Mouse (Mus musculus) ES-Bruce4 (cell line): ENCODE data around the gene Hmcn2.

Experiments used
- CTCF ChIP-seq: IDR thresholded peaks from one replicate; pipeline ENCODE4 v1.8.1; 2011; ENCODE audit warnings: low read depth, low read length
- POLR2A ChIP-seq: IDR thresholded peaks from one replicate; pipeline ENCODE4 v1.8.1; 2011; ENCODE audit warnings: low read length; ENCODE audit not compliant: insufficient read depth

DNA sequence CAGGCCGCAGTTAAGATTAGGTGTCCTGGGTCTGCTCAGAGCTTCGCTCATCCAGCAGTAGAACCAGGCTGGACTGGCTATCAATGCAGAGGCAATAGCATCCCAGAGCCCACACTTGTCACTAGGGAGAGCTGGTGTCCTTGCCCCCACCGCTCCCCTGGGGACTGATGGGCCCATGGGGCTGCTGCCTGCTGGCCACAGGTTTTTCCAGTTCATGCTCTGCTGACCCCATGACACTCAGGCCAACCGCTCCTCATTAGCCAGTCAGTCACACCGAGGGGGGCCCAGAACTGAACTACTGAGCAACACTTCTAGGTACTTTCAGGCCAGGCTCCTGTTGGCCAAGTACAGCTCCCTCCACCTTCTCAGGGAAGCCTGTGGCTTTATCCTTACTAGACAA, 180.1 kb downstream of the Hmcn2 start:
- TF ChIP-seq CTCF (no peak), POLR2A (no peak)
